Comparison of ENCODE assay signal across 36 mouse cellular contexts in genomic region chr15:4734150-4734549, GRCm38 (mm10). TPM values are rescaled to one million over a fixed set of nuclear protein-coding genes. Genes with fewer than 3 reads are reported as not detected.
A peak's percentile ranks its signal among the peaks of the same experiment; 100 is the strongest.
DNase-seq lines count a peak whose midpoint lies in the region; ATAC-seq and TF ChIP-seq lines count a peak whose summit lies in the region.
"Had no signal": no experiment of that assay in that cellular context is flagged by ENCODE, and none has a peak within 500 bp of the region (broad histone marks: within the 10 kb centered on the region; RNA-seq: fewer than 3 reads in every experiment).

No protein-coding gene starts in this region.

- H3K4me2 ChIP-seq in lung, postnatal 0 days (replicated peaks; ENCODE audit: low read depth, low read length), result no peak overlapping the region
- H3K4me2 ChIP-seq in kidney, embryonic 14.5 days (replicated peaks; ENCODE audit: low read depth, low read length), result no peak overlapping the region
- H3K4me2 ChIP-seq: forebrain, embryonic 12.5 days; hindbrain, embryonic 15.5 days; limb, embryonic 12.5 days; liver, embryonic 13.5 days; lung, embryonic 14.5 days; neural tube, embryonic 15.5 days had no signal

- no peak for TF ChIP-seq EP300 in lung, postnatal 0 days (IDR thresholded peaks at IDR 0.05)

- H3K4me3 ChIP-seq in kidney, adult 2 months (ENCODE audit: insufficient read depth, low read depth, low read length), result no peak overlapping the region
- no peak overlapping the region for H3K4me3 ChIP-seq in lung, postnatal 0 days (ENCODE audit: low read depth, low read length)
- no peak overlapping the region for H3K4me3 ChIP-seq in kidney, embryonic 14.5 days (ENCODE audit: low read length)
- H3K4me3 ChIP-seq: erythroblast, embryonic 14.5 days; forebrain, embryonic 12.5 days; hindbrain, embryonic 10.5 days; hindbrain, embryonic 15.5 days; limb, embryonic 12.5 days; liver, embryonic 13.5 days; neural tube, embryonic 15.5 days had no signal

- H3K27me3 ChIP-seq in kidney, adult 2 months (replicated peaks; ENCODE audit: control insufficient read depth, insufficient read depth, low read length), result no peaks in the 10 kb centered on the region
- no peaks in the 10 kb centered on the region for H3K27me3 ChIP-seq in lung, postnatal 0 days (replicated peaks; ENCODE audit: insufficient read depth, low read length)
- H3K27me3 ChIP-seq in kidney, embryonic 14.5 days (ENCODE audit: control insufficient read depth, insufficient read depth, low read length), result no peaks in the 10 kb centered on the region
- H3K27me3 ChIP-seq: forebrain, embryonic 12.5 days; hindbrain, embryonic 15.5 days; limb, embryonic 12.5 days; liver, embryonic 13.5 days; neural tube, embryonic 15.5 days had no signal

- peaks cover 5% of the 10 kb centered on the region; the same call in 1 of the 2 replicates for H3K4me1 ChIP-seq in kidney, adult 2 months (ENCODE audit: control insufficient read depth, insufficient read depth, low read length)
- H3K4me1 ChIP-seq in lung, postnatal 0 days (ENCODE audit: insufficient read depth, low read depth, low read length), result no peaks in the 10 kb centered on the region
- H3K4me1 ChIP-seq in kidney, embryonic 14.5 days (ENCODE audit: control insufficient read depth, insufficient read depth, low read length), result no peaks in the 10 kb centered on the region
- H3K4me1 ChIP-seq: forebrain, embryonic 12.5 days; hindbrain, embryonic 10.5 days; hindbrain, embryonic 15.5 days; limb, embryonic 12.5 days; liver, embryonic 13.5 days; neural tube, embryonic 15.5 days had no signal

- no peaks in the 10 kb centered on the region for H3K36me3 ChIP-seq in kidney, adult 2 months (ENCODE audit: control insufficient read depth, insufficient read depth, low read length)
- H3K36me3 ChIP-seq in lung, postnatal 0 days (ENCODE audit: insufficient read depth, low read length), result no peaks in the 10 kb centered on the region
- no peaks in the 10 kb centered on the region for H3K36me3 ChIP-seq in kidney, embryonic 14.5 days (ENCODE audit: control insufficient read depth, insufficient read depth, low read length)
- H3K36me3 ChIP-seq: forebrain, embryonic 12.5 days; hindbrain, embryonic 10.5 days; hindbrain, embryonic 15.5 days; limb, embryonic 12.5 days; liver, embryonic 13.5 days; neural tube, embryonic 15.5 days had no signal

- intact Hi-C loops in left cerebral cortex, postnatal 14 days (cut with DNase I), result no loop called here

- ATAC-seq in lung, postnatal 0 days, result peak; percentile 57; the same call in 1 of the 2 replicates
- ATAC-seq in kidney, embryonic 14.5 days (ENCODE audit: low FRiP score, low TSS enrichment), result 0 out of 2 replicates have a peak, but pooled peaks have one; percentile 38
- ATAC-seq: forebrain, postnatal 0 days; inflammation-experienced regulatory T-cells, adult 6 months; Patski had no signal

- H3K9ac ChIP-seq in lung, postnatal 0 days (replicated peaks; ENCODE audit: low read depth), result no peak overlapping the region
- no peak overlapping the region for H3K9ac ChIP-seq in kidney, embryonic 14.5 days (ENCODE audit: low read depth, low read length)
- H3K9ac ChIP-seq: forebrain, embryonic 12.5 days; forebrain, postnatal 0 days; hindbrain, embryonic 15.5 days; limb, embryonic 12.5 days; liver, embryonic 13.5 days; lung, embryonic 14.5 days; neural tube, embryonic 15.5 days had no signal

- TF ChIP-seq CTCF in kidney, adult 2 months (conservative IDR thresholded peaks at IDR 0.05; ENCODE audit: insufficient read depth, insufficient read length, low read depth, low read length), result no peak
- TF ChIP-seq CTCF in lung, postnatal 0 days (IDR thresholded peaks at IDR 0.05), result no peak

- DNase-seq in kidney, adult 2 months, result peak; percentile 76
- no peak for DNase-seq in kidney, adult 18-20 months
- DNase-seq in lung, postnatal 0 days (ENCODE audit: low spot score), result peak; percentile 35
- DNase-seq in lung, postnatal 4 days, result no peak
- DNase-seq in kidney, postnatal 14 days, result peak; percentile 25
- DNase-seq in left cerebral cortex, postnatal 14 days (ENCODE audit: low spot score in 2 of 2), result no peak
- no peak for DNase-seq in T-cell, adult 2 months (ENCODE audit: low spot score)
- DNase-seq: adrenal gland, postnatal 36 days; cerebellum, adult 18-20 months; cerebellum, postnatal 10 days; forebrain, postnatal 0 days; gastrocnemius, postnatal 10 days; heart, postnatal 14 days; liver, embryonic 13.5 days; lung, embryonic 14.5 days; midbrain, embryonic 14.5 days; retina, postnatal 1 day; right cerebral cortex, postnatal 14 days; thymus, postnatal 14 days had no signal

- H3K27ac ChIP-seq in kidney, adult 2 months (ENCODE audit: insufficient read depth, low read depth, low read length), result 0 out of 2 replicates have a peak overlapping the region, but pooled peaks have one; percentile 23
- H3K27ac ChIP-seq in lung, postnatal 0 days (ENCODE audit: low read length), result no peak overlapping the region
- peak overlapping the region; percentile 30; the same call in 1 of the 2 replicates for H3K27ac ChIP-seq in kidney, embryonic 14.5 days (ENCODE audit: low read depth, low read length)
- H3K27ac ChIP-seq: forebrain, embryonic 12.5 days; hindbrain, embryonic 10.5 days; hindbrain, embryonic 15.5 days; limb, embryonic 12.5 days; liver, embryonic 13.5 days; neural tube, embryonic 15.5 days had no signal

- no peak for TF ChIP-seq POLR2A in kidney, adult 2 months (IDR thresholded peaks at IDR 0.05; ENCODE audit: low read depth, low read length)

- 59% methylated on average over 1 of the region's 1 CpGs for whole genome bisulfite sequencing in kidney, adult 2 months
- 78% methylated on average over 1 of the region's 1 CpGs for WGBS in lung, postnatal 0 days
- WGBS in kidney, embryonic 14.5 days, result 88% methylated on average over 1 of the region's 1 CpGs

- no peaks in the 10 kb centered on the region for H3K9me3 ChIP-seq in lung, postnatal 0 days (ENCODE audit: low read length)
- H3K9me3 ChIP-seq in kidney, embryonic 14.5 days (ENCODE audit: control insufficient read depth, low read length), result no peaks in the 10 kb centered on the region
- H3K9me3 ChIP-seq: forebrain, embryonic 12.5 days; hindbrain, embryonic 10.5 days; hindbrain, embryonic 15.5 days; limb, embryonic 12.5 days; liver, embryonic 13.5 days; neural tube, embryonic 15.5 days had no signal

RNA-seq across cellular contexts. Expression of gene C6, which starts 7.2 kb away (rescaled TPM):
- polyA plus RNA-seq in kidney, adult 2 months (2012; rRNA removed), result 0.65 and 1.1 TPM in 2 replicates
- polyA plus RNA-seq in lung, postnatal 0 days (2015; fragmentation: Nextera tagmentation; extraction: Ambion mirVana), result 21.0 and 22.3 TPM in 2 replicates
- 0.09 TPM in 1 of 2 replicates, not detected in the other for polyA plus RNA-seq in kidney, embryonic 14.5 days (2014; fragmentation: Nextera tagmentation; extraction: Ambion mirVana)
- total RNA-seq in left cerebral cortex, postnatal 14 days (2021), result not detected
- total RNA-seq: common myeloid progenitor, adult 5-6 weeks; layer of hippocampus, adult 18-20 months; layer of hippocampus, postnatal 10 days; left cerebral cortex, adult 18-20 months; left cerebral cortex, postnatal 25 days; MEL had no signal
- polyA plus RNA-seq: embryonic facial prominence, embryonic 14.5 days; erythroblast, embryonic 14.5 days; forebrain, embryonic 12.5 days; heart, embryonic 14.5 days; hindbrain, embryonic 10.5 days; hindbrain, embryonic 15.5 days; limb, embryonic 12.5 days; lung, embryonic 14.5 days; midbrain, embryonic 14.5 days; neural tube, embryonic 15.5 days had no signal

Comparison
In these comparisons a context has a peak if more than half of its experiments do, and no peak if none do; other contexts are left out.
1. DNase-seq: peak in kidney, adult 2 months (single experiment), lung, postnatal 0 days (single experiment) and kidney, postnatal 14 days (single experiment); none in kidney, adult 18-20 months (single experiment), lung, postnatal 4 days (0 of 2), left cerebral cortex, postnatal 14 days (0 of 2) and T-cell, adult 2 months (single experiment).
2. RNA of gene C6, which starts 7.2 kb away (polyA plus RNA-seq): 21.0 to 22.3 TPM in lung, postnatal 0 days; 0.65 to 1.1 TPM in kidney, adult 2 months and 0.09 TPM in kidney, embryonic 14.5 days; every median in the first group is over 10 times any median in the second.